Mouse (Mus musculus) cortical plate, adult 2 months (tissue): ENCODE results near the gene G2e3.

ENCODE experiments used
- CTCF ChIP-seq: fragments of 200-500 bp; IDR thresholded peaks from 2 replicates; pipeline ENCODE4 v1.5.1; 2011; ENCODE audit warnings: mild to moderate bottlenecking, control low read depth, low read length; ENCODE audit not compliant: insufficient read depth; ENCODE audit errors: extremely low read depth
- POLR2A ChIP-seq: fragments of 200-500 bp; IDR thresholded peaks from 2 replicates; pipeline ENCODE4 v1.6.1; 2011; ENCODE audit warnings: mild to moderate bottlenecking, low read length, control low read depth; ENCODE audit not compliant: insufficient read depth; ENCODE audit errors: extremely low read depth

DNA sequence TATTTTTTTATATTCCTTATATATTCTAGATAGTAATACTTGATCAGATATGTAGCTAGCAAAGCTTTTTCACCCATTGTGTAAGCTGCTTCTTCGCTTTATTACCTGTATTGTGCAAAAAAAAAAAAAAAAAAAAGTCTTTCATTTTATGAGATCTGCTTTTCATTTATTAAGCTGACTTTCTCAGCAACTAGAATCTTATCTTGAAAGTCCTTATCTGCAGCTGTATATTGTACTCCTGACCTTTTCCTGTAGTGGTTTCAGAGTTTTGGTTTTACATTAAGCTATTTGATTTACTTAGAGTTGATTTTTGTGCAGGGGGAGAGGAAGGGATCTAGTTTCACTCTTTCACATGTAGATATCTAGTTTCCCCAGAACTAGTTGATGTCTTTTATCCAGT is 10.8 kb upstream of the G2e3 start:
- TF ChIP-seq CTCF: no peak
- no peak for TF ChIP-seq POLR2A
